Comparison of ENCODE assay signal across 8 mouse cellular contexts in genomic region chr11:78094137-78094503, GRCm38 (mm10). TPM values are rescaled to one million over a fixed set of nuclear protein-coding genes. Genes with fewer than 3 reads are reported as not detected.
A peak's percentile ranks its signal among the peaks of the same experiment; 100 is the strongest.
DNase-seq lines count a peak whose midpoint lies in the region; ATAC-seq and TF ChIP-seq lines count a peak whose summit lies in the region.

No protein-coding gene starts in this region.

- TF ChIP-seq CTCF in kidney, adult 2 months (conservative IDR thresholded peaks at IDR 0.05; ENCODE audit: insufficient read depth, insufficient read length, low read depth, low read length): no peak
- no peak for TF ChIP-seq CTCF in bone marrow macrophage, adult 2 months (IDR thresholded peaks at IDR 0.05; ENCODE audit: low read depth, low read length)

- H3K9ac ChIP-seq in hindbrain, embryonic 14.5 days: peak overlapping the region; percentile 89
- H3K9ac ChIP-seq in midbrain, embryonic 14.5 days (replicated peaks; ENCODE audit: low read length): peak overlapping the region; percentile 82

- H3K4me2 ChIP-seq in hindbrain, embryonic 14.5 days (replicated peaks): peak overlapping the region; percentile 86
- peak overlapping the region; percentile 68 for H3K4me2 ChIP-seq in midbrain, embryonic 14.5 days (ENCODE audit: low read length)

- no peak for TF ChIP-seq POLR2A in kidney, adult 2 months (IDR thresholded peaks at IDR 0.05; ENCODE audit: low read depth, low read length)
- TF ChIP-seq POLR2A in bone marrow macrophage, adult 2 months (IDR thresholded peaks at IDR 0.05; ENCODE audit: borderline replicate concordance, low read depth, low read length): no peak

- DNase-seq in kidney, adult 2 months: no peak
- DNase-seq in kidney, postnatal 14 days: no peak
- no peak for DNase-seq in hindbrain, embryonic 14.5 days (ENCODE audit: low spot score)
- no peak for DNase-seq in midbrain, embryonic 14.5 days
- no peak for DNase-seq in frontal cortex, postnatal 36 days (ENCODE audit: low spot score in 2 of 2)
- DNase-seq in yolk sac, embryonic 10.5 days (ENCODE audit: low spot score): no peak
- DNase-seq in cerebellum, adult 18-20 months: no peak

- peak overlapping the region; percentile 69 for H3K4me3 ChIP-seq in kidney, adult 2 months (ENCODE audit: insufficient read depth, low read depth, low read length)
- H3K4me3 ChIP-seq in bone marrow macrophage, adult 2 months (ENCODE audit: insufficient read depth, low read length): peak overlapping the region; percentile 84
- H3K4me3 ChIP-seq in hindbrain, embryonic 14.5 days (replicated peaks; ENCODE audit: low read length): peak overlapping the region; percentile 83
- peak overlapping the region; percentile 83 for H3K4me3 ChIP-seq in midbrain, embryonic 14.5 days (replicated peaks; ENCODE audit: low read depth, low read length)

- no peaks in the 10 kb centered on the region for H3K36me3 ChIP-seq in kidney, adult 2 months (ENCODE audit: control insufficient read depth, insufficient read depth, low read length)
- H3K36me3 ChIP-seq in hindbrain, embryonic 14.5 days (replicated peaks; ENCODE audit: control insufficient read depth, insufficient read depth): no peaks in the 10 kb centered on the region
- no peaks in the 10 kb centered on the region for H3K36me3 ChIP-seq in midbrain, embryonic 14.5 days (ENCODE audit: control insufficient read depth, insufficient read depth, low read length)

- H3K9me3 ChIP-seq in hindbrain, embryonic 14.5 days (ENCODE audit: control insufficient read depth, low read length): no peaks in the 10 kb centered on the region
- no peaks in the 10 kb centered on the region for H3K9me3 ChIP-seq in midbrain, embryonic 14.5 days (ENCODE audit: control insufficient read depth, low read length)

- 49% methylated on average over 11 of the region's 11 CpGs for WGBS in kidney, adult 2 months
- 60% methylated on average over 11 of the region's 11 CpGs for WGBS in hindbrain, embryonic 14.5 days
- 53% methylated on average over 11 of the region's 11 CpGs for WGBS in midbrain, embryonic 14.5 days

- H3K4me1 ChIP-seq in kidney, adult 2 months (ENCODE audit: control insufficient read depth, insufficient read depth, low read length): peaks cover 6% of the 10 kb centered on the region; the same call in 1 of the 2 replicates
- H3K4me1 ChIP-seq in bone marrow macrophage, adult 2 months (ENCODE audit: control insufficient read depth, insufficient read depth, low read length): peaks cover 11% of the 10 kb centered on the region
- H3K4me1 ChIP-seq in hindbrain, embryonic 14.5 days (replicated peaks; ENCODE audit: control insufficient read depth, insufficient read depth, low read length): peaks cover 29% of the 10 kb centered on the region
- H3K4me1 ChIP-seq in midbrain, embryonic 14.5 days (ENCODE audit: control insufficient read depth, insufficient read depth, low read length): peaks cover 23% of the 10 kb centered on the region

- no peaks in the 10 kb centered on the region for H3K27me3 ChIP-seq in kidney, adult 2 months (replicated peaks; ENCODE audit: control insufficient read depth, insufficient read depth, low read length)
- H3K27me3 ChIP-seq in hindbrain, embryonic 14.5 days (ENCODE audit: control insufficient read depth, insufficient read depth, low read length): no peaks in the 10 kb centered on the region
- no peaks in the 10 kb centered on the region for H3K27me3 ChIP-seq in midbrain, embryonic 14.5 days (ENCODE audit: control insufficient read depth, insufficient read depth, low read length)

- peak; percentile 31; the same call in 1 of the 2 replicates for ATAC-seq in hindbrain, embryonic 14.5 days (ENCODE audit: low FRiP score)
- ATAC-seq in midbrain, embryonic 14.5 days (ENCODE audit: low FRiP score, low TSS enrichment): no peak

- H3K27ac ChIP-seq in kidney, adult 2 months (ENCODE audit: insufficient read depth, low read depth, low read length): peak overlapping the region; percentile 42; the same call in 1 of the 2 replicates
- 0 out of 2 replicates have a peak overlapping the region, but pooled peaks have one; percentile 13 for H3K27ac ChIP-seq in bone marrow macrophage, adult 2 months (ENCODE audit: insufficient read depth, low read depth, low read length)
- peak overlapping the region; percentile 89 for H3K27ac ChIP-seq in hindbrain, embryonic 14.5 days
- H3K27ac ChIP-seq in midbrain, embryonic 14.5 days (replicated peaks; ENCODE audit: low read depth, low read length): peak overlapping the region; percentile 83

RNA-seq across cellular contexts. Expression of gene Fam222b, which starts 0.3 kb away (rescaled TPM):
- 13.4 and 14.7 TPM in 2 replicates for polyA plus RNA-seq in kidney, adult 2 months (2012; rRNA removed)
- 9.7 and 11.4 TPM in 2 replicates for polyA plus RNA-seq in bone marrow macrophage, adult 2 months (2012; ENCODE audit: insufficient read depth, insufficient read length, missing spikeins)
- polyA plus RNA-seq in hindbrain, embryonic 14.5 days (2014; fragmentation: Nextera tagmentation; extraction: Ambion mirVana): 28.7 and 31.0 TPM in 2 replicates
- polyA plus RNA-seq in midbrain, embryonic 14.5 days (2014; fragmentation: Nextera tagmentation; extraction: Ambion mirVana): 29.3 and 30.4 TPM in 2 replicates

RNA-seq across cellular contexts. Expression of gene Eral1, which starts 13.9 kb away (rescaled TPM):
- 39.1 and 41.6 TPM in 2 replicates for polyA plus RNA-seq in kidney, adult 2 months (2012; rRNA removed)
- polyA plus RNA-seq in bone marrow macrophage, adult 2 months (2012; ENCODE audit: insufficient read depth, insufficient read length, missing spikeins): 18.4 and 19.5 TPM in 2 replicates
- 30.3 and 32.6 TPM in 2 replicates for polyA plus RNA-seq in hindbrain, embryonic 14.5 days (2014; fragmentation: Nextera tagmentation; extraction: Ambion mirVana)
- 33.2 and 35.8 TPM in 2 replicates for polyA plus RNA-seq in midbrain, embryonic 14.5 days (2014; fragmentation: Nextera tagmentation; extraction: Ambion mirVana)

RNA-seq across cellular contexts. Expression of gene Flot2, which starts 56.4 kb away (rescaled TPM):
- 95.0 and 96.9 TPM in 2 replicates for polyA plus RNA-seq in kidney, adult 2 months (2012; rRNA removed)
- 59.0 and 64.0 TPM in 2 replicates for polyA plus RNA-seq in bone marrow macrophage, adult 2 months (2012; ENCODE audit: insufficient read depth, insufficient read length, missing spikeins)
- polyA plus RNA-seq in hindbrain, embryonic 14.5 days (2014; fragmentation: Nextera tagmentation; extraction: Ambion mirVana): 92.4 and 98.4 TPM in 2 replicates
- polyA plus RNA-seq in midbrain, embryonic 14.5 days (2014; fragmentation: Nextera tagmentation; extraction: Ambion mirVana): 57.4 and 64.8 TPM in 2 replicates

Comparison
In these comparisons a context has a peak if more than half of its experiments do, and no peak if none do; other contexts are left out.
1. H3K27ac ChIP-seq: peak in every context shown above with its lines; median percentile 89 in hindbrain, embryonic 14.5 days; 83 in midbrain, embryonic 14.5 days; 42 in kidney, adult 2 months; 13 in bone marrow macrophage, adult 2 months.